ENCODE assay signal across 9 mouse cellular contexts in genomic region chr16:93152765-93153489, GRCm38 (mm10).
DNase-seq lines count a peak whose midpoint lies in the region; ATAC-seq and TF ChIP-seq lines count a peak whose summit lies in the region.
"Had no signal": no experiment of that assay in that cellular context is flagged by ENCODE, and none has a peak within 500 bp of the region (broad histone marks: within the 10 kb centered on the region; RNA-seq: fewer than 3 reads in every experiment).

No protein-coding gene starts in this region.

- WGBS in lung, postnatal 0 days, result 21% methylated on average over 14 of the region's 14 CpGs
- WGBS in embryonic facial prominence, embryonic 13.5 days, result 26% methylated on average over 14 of the region's 14 CpGs
- WGBS in liver, embryonic 13.5 days (ENCODE audit: insufficient replicate concordance), result 11% methylated on average over 14 of the region's 14 CpGs

- no peak overlapping the region for H3K27ac ChIP-seq in lung, postnatal 0 days (ENCODE audit: low read length)
- H3K27ac ChIP-seq in embryonic facial prominence, embryonic 13.5 days, result peak overlapping the region; percentile 44; the same call in 1 of the 2 replicates
- peak overlapping the region; percentile 53 for H3K27ac ChIP-seq in liver, embryonic 13.5 days
- H3K27ac ChIP-seq: hindbrain, embryonic 15.5 days had no signal

- no peak for TF ChIP-seq CTCF in lung, postnatal 0 days (IDR thresholded peaks at IDR 0.05)

- TF ChIP-seq EP300 in lung, postnatal 0 days (IDR thresholded peaks at IDR 0.05), result no peak

- no peaks in the 10 kb centered on the region for H3K9me3 ChIP-seq in lung, postnatal 0 days (ENCODE audit: low read length)
- H3K9me3 ChIP-seq in embryonic facial prominence, embryonic 13.5 days, result no peaks in the 10 kb centered on the region
- no peaks in the 10 kb centered on the region for H3K9me3 ChIP-seq in liver, embryonic 13.5 days (replicated peaks)
- H3K9me3 ChIP-seq: hindbrain, embryonic 15.5 days had no signal

- H3K4me2 ChIP-seq in lung, postnatal 0 days (replicated peaks; ENCODE audit: low read depth, low read length), result no peak overlapping the region
- peak overlapping the region; percentile 18; the same call in 1 of the 2 replicates for H3K4me2 ChIP-seq in embryonic facial prominence, embryonic 13.5 days
- peak overlapping the region; percentile 32 for H3K4me2 ChIP-seq in liver, embryonic 13.5 days
- H3K4me2 ChIP-seq: hindbrain, embryonic 15.5 days had no signal

- intact Hi-C loops in left cerebral cortex, postnatal 4 days (cut with DNase I), result no loop called here

- no peaks in the 10 kb centered on the region for H3K27me3 ChIP-seq in lung, postnatal 0 days (replicated peaks; ENCODE audit: insufficient read depth, low read length)
- peaks cover 8% of the 10 kb centered on the region; the same call in 1 of the 2 replicates for H3K27me3 ChIP-seq in embryonic facial prominence, embryonic 13.5 days
- H3K27me3 ChIP-seq in liver, embryonic 13.5 days, result 0 out of 2 replicates have a peak, but pooled peaks cover 4% of the 10 kb centered on the region
- H3K27me3 ChIP-seq: hindbrain, embryonic 15.5 days had no signal

- H3K9ac ChIP-seq in lung, postnatal 0 days (replicated peaks; ENCODE audit: low read depth), result no peak overlapping the region
- 0 out of 2 replicates have a peak overlapping the region, but pooled peaks have one; percentile 11 for H3K9ac ChIP-seq in embryonic facial prominence, embryonic 13.5 days
- H3K9ac ChIP-seq in liver, embryonic 13.5 days, result peak overlapping the region; percentile 47; the same call in 1 of the 2 replicates
- H3K9ac ChIP-seq: hindbrain, embryonic 15.5 days had no signal

- H3K36me3 ChIP-seq in lung, postnatal 0 days (ENCODE audit: insufficient read depth, low read length), result no peaks in the 10 kb centered on the region
- H3K36me3 ChIP-seq in embryonic facial prominence, embryonic 13.5 days, result no peaks in the 10 kb centered on the region
- H3K36me3 ChIP-seq in liver, embryonic 13.5 days, result no peaks in the 10 kb centered on the region
- H3K36me3 ChIP-seq: hindbrain, embryonic 15.5 days had no signal

- H3K4me1 ChIP-seq in lung, postnatal 0 days (ENCODE audit: insufficient read depth, low read depth, low read length), result peaks cover 6% of the 10 kb centered on the region; the same call in 1 of the 2 replicates
- H3K4me1 ChIP-seq in embryonic facial prominence, embryonic 13.5 days, result peaks cover 20% of the 10 kb centered on the region
- peaks cover 46% of the 10 kb centered on the region for H3K4me1 ChIP-seq in liver, embryonic 13.5 days (replicated peaks)
- H3K4me1 ChIP-seq: hindbrain, embryonic 15.5 days had no signal

- no peak overlapping the region for H3K4me3 ChIP-seq in lung, postnatal 0 days (ENCODE audit: low read depth, low read length)
- H3K4me3 ChIP-seq in embryonic facial prominence, embryonic 13.5 days, result no peak overlapping the region
- no peak overlapping the region for H3K4me3 ChIP-seq in liver, embryonic 13.5 days (replicated peaks)
- H3K4me3 ChIP-seq: hindbrain, embryonic 15.5 days had no signal

- peak; percentile 70 for ATAC-seq in lung, postnatal 0 days
- ATAC-seq in embryonic facial prominence, embryonic 13.5 days (ENCODE audit: insufficient number of reproducible peaks, insufficient read depth, low FRiP score, low TSS enrichment, low read depth), result no peak
- peak; percentile 35; the same call in 1 of the 2 replicates for ATAC-seq in liver, embryonic 13.5 days (ENCODE audit: low read depth)

- peak; percentile 48 for DNase-seq in lung, postnatal 0 days (ENCODE audit: low spot score)
- no peak for DNase-seq in lung, adult 18-20 months
- no peak for DNase-seq in liver, embryonic 13.5 days
- peak; percentile 76 to 84 for DNase-seq in thymus, postnatal 36 days
- no peak for DNase-seq in layer of hippocampus, adult 9-11 months
- DNase-seq in left cerebral cortex, postnatal 4 days, result no peak
- no peak for DNase-seq in frontal cortex, postnatal 25 days (ENCODE audit: low spot score in 2 of 2)

Comparison
In these comparisons a context has a peak if more than half of its experiments do, and no peak if none do; other contexts are left out.
1. DNase-seq: peak in lung, postnatal 0 days (single experiment) and thymus, postnatal 36 days (2 of 2); none in lung, adult 18-20 months (0 of 2), liver, embryonic 13.5 days (single experiment), layer of hippocampus, adult 9-11 months (single experiment), left cerebral cortex, postnatal 4 days (single experiment) and frontal cortex, postnatal 25 days (0 of 2).